Mouse (Mus musculus): ENCODE measurements around the gene Sec22b. TPM values are rescaled to one million over a fixed set of nuclear protein-coding genes. Genes with fewer than 3 reads are reported as not detected.

Sec22b gene
- polyA plus RNA-seq, 1 experiment from 2014 or later, result 146 TPM

DNA sequence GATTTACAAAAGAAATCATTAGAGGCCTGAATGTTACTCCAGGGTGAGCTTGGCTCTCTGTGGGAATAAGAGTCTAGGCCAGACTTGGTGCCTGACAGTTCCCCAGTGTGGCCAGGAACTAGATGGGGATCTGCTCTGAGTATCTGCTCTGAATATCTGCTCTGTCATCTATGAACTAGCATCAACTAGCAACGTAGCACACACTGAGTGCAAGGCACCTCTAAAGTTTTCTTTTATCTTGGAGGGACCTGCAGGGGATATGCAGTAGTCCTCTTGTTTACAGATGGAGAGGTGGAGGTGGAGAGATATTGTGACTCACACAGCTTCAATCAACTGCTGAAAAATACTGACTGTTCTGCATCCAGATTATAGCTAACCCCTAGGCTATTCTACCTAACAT lies 68.0 kb downstream of the Sec22b start:
- WGBS (ENCODE audit: insufficient replicate concordance), result 34% methylated on average over 1 of the region's 1 CpGs

DNA sequence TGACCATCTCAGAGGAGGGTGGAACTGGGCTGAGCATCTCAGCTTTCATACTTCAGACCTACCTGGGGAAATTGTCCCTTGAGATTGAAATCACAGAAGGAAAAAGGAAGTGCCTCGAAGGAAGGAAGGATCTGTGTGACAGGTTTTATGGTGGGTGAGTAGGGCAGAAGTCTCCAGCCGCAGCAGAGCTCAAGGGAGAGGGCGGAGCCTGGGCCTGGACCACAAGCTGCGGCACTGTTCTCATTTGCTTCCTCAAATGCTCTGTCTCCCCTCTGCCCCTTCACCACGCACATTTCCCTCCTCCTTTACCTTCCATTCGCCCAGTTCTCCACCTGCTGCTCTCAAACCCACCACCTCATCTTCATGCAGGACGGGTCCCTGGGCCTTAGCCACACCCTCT lies 70.1 kb downstream of the Sec22b start:
- no peak overlapping the region for H3K4me2 ChIP-seq
- H3K4me3 ChIP-seq (ENCODE audit: low read depth, low read length), result no peak overlapping the region
- H3K27ac ChIP-seq (ENCODE audit: low read depth, low read length), result no peak overlapping the region
- no peak overlapping the region for H3K9ac ChIP-seq (ENCODE audit: low read depth, low read length)
- no peaks in the 10 kb centered on the region for H3K9me3 ChIP-seq (replicated peaks; ENCODE audit: control insufficient read depth, low read length)
- 26% methylated on average over 7 of the region's 7 CpGs for whole genome bisulfite sequencing (ENCODE audit: insufficient replicate concordance)
- H3K36me3 ChIP-seq (ENCODE audit: control insufficient read depth, insufficient read depth, low read length), result no peaks in the 10 kb centered on the region
- ATAC-seq (replicated peaks; ENCODE audit: insufficient number of reproducible peaks, low FRiP score, low TSS enrichment), result no peak
- H3K27me3 ChIP-seq (ENCODE audit: control insufficient read depth, insufficient read depth, low read length), result peaks cover 19% of the 10 kb centered on the region
- peaks cover 9% of the 10 kb centered on the region for H3K4me1 ChIP-seq (ENCODE audit: control insufficient read depth, insufficient read depth, low read length)

More for the DNA sequence above, 68.0 kb downstream of the Sec22b start:
- H3K4me3 ChIP-seq (ENCODE audit: low read depth, low read length), result no peak overlapping the region
- no peak overlapping the region for H3K27ac ChIP-seq (ENCODE audit: low read depth, low read length)
- H3K36me3 ChIP-seq (ENCODE audit: control insufficient read depth, insufficient read depth, low read length), result no peaks in the 10 kb centered on the region
- H3K27me3 ChIP-seq (ENCODE audit: control insufficient read depth, insufficient read depth, low read length), result peaks cover 16% of the 10 kb centered on the region
- no peaks in the 10 kb centered on the region for H3K9me3 ChIP-seq (replicated peaks; ENCODE audit: control insufficient read depth, low read length)
- ATAC-seq (replicated peaks; ENCODE audit: insufficient number of reproducible peaks, low FRiP score, low TSS enrichment), result no peak
- no peak overlapping the region for H3K4me2 ChIP-seq
- H3K4me1 ChIP-seq (ENCODE audit: control insufficient read depth, insufficient read depth, low read length), result peaks cover 9% of the 10 kb centered on the region
- no peak overlapping the region for H3K9ac ChIP-seq (ENCODE audit: low read depth, low read length)

DNA sequence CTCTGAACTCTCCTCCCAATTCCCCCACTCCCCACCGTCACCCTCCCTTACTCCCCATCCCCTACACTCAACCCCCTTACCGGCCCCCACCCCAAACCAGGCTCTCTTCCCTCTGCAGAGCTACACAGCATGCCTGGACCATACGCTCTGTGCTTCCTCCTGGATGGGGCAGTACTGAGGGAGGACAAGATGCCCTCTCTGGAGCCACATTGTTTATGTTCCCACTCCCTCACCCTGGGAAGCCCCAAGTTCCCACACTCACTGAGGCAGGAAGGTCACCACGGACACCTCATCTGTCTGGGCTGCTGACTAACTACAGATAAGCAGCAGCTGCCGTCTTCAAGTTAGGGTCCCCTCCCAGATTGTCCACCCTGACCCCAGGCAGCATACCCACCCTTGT lies 71.2 kb downstream of the Sec22b start:
- no peaks in the 10 kb centered on the region for H3K9me3 ChIP-seq (replicated peaks; ENCODE audit: control insufficient read depth, low read length)
- H3K36me3 ChIP-seq (ENCODE audit: control insufficient read depth, insufficient read depth, low read length), result no peaks in the 10 kb centered on the region
- H3K27me3 ChIP-seq (ENCODE audit: control insufficient read depth, insufficient read depth, low read length), result peaks cover 16% of the 10 kb centered on the region
- H3K4me1 ChIP-seq (ENCODE audit: control insufficient read depth, insufficient read depth, low read length), result peaks cover 9% of the 10 kb centered on the region
- no peak overlapping the region for H3K4me3 ChIP-seq (ENCODE audit: low read depth, low read length)
- H3K4me2 ChIP-seq, result no peak overlapping the region
- no peak overlapping the region for H3K27ac ChIP-seq (ENCODE audit: low read depth, low read length)
- ATAC-seq (replicated peaks; ENCODE audit: insufficient number of reproducible peaks, low FRiP score, low TSS enrichment), result no peak
- 24% methylated on average over 5 of the region's 5 CpGs for WGBS (ENCODE audit: insufficient replicate concordance)
- H3K9ac ChIP-seq (ENCODE audit: low read depth, low read length), result no peak overlapping the region

DNA sequence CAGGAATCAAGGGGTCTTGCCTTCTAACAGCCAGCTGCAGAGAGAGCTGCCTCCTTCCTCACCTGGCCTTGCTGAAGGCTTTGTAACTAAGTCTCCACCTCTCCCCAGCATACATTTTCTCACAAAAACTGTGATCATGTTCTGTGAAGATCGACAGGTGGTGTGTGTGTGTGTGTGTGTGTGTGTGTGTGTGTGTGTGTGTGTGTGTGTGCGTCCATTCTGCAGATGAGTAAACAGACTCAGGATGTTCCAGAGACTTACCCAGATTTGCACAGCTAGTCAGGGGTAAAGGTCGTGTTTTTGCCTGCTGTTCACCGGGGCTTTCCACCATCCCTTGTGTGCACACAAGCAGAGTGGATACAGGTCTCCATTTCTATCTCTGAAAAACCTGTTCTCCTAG lies 71.7 kb downstream of the Sec22b start:
- H3K9ac ChIP-seq (ENCODE audit: low read depth, low read length), result no peak overlapping the region
- H3K36me3 ChIP-seq (ENCODE audit: control insufficient read depth, insufficient read depth, low read length), result no peaks in the 10 kb centered on the region
- H3K4me1 ChIP-seq (ENCODE audit: control insufficient read depth, insufficient read depth, low read length), result peaks cover 9% of the 10 kb centered on the region
- no peak overlapping the region for H3K27ac ChIP-seq (ENCODE audit: low read depth, low read length)
- peaks cover 16% of the 10 kb centered on the region for H3K27me3 ChIP-seq (ENCODE audit: control insufficient read depth, insufficient read depth, low read length)
- H3K4me2 ChIP-seq, result no peak overlapping the region
- WGBS (ENCODE audit: insufficient replicate concordance), result 57% methylated on average over 4 of the region's 4 CpGs
- no peaks in the 10 kb centered on the region for H3K9me3 ChIP-seq (replicated peaks; ENCODE audit: control insufficient read depth, low read length)
- H3K4me3 ChIP-seq (ENCODE audit: low read depth, low read length), result no peak overlapping the region
- no peak for ATAC-seq (replicated peaks; ENCODE audit: insufficient number of reproducible peaks, low FRiP score, low TSS enrichment)

Other genes starting within 250 kb of the Sec22b start
- 16.0 and 23.3 TPM in 2 replicates for gene Prkab2, start 243.0 kb upstream of the Sec22b start, polyA plus RNA-seq (2014; fragmentation: Nextera tagmentation; extraction: Ambion mirVana)
- not detected in 2 replicates for gene Gm17651, start 226.5 kb upstream of the Sec22b start, polyA plus RNA-seq (2014; fragmentation: Nextera tagmentation; extraction: Ambion mirVana)
- 69.8 and 76.7 TPM in 2 replicates for gene Pde4dip, start 12.5 kb upstream of the Sec22b start, polyA plus RNA-seq (2014; fragmentation: Nextera tagmentation; extraction: Ambion mirVana)
- gene Notch2, start 112.3 kb downstream of the Sec22b start, polyA plus RNA-seq (2014; fragmentation: Nextera tagmentation; extraction: Ambion mirVana), result 12.5 and 13.4 TPM in 2 replicates

Measured in heart, embryonic 11.5 days (tissue).